Comparison of ENCODE assay signal across 10 mouse cellular contexts in genomic region chr9:73067086-73067485, GRCm38 (mm10). TPM values are rescaled to one million over a fixed set of nuclear protein-coding genes. Genes with fewer than 3 reads are reported as not detected.
DNase-seq lines count a peak whose midpoint lies in the region; ATAC-seq and TF ChIP-seq lines count a peak whose summit lies in the region.
"Had no signal": no experiment of that assay in that cellular context is flagged by ENCODE, and none has a peak within 500 bp of the region (broad histone marks: within the 10 kb centered on the region; RNA-seq: fewer than 3 reads in every experiment).

No protein-coding gene starts in this region.

- no peaks in the 10 kb centered on the region for H3K36me3 ChIP-seq in lung, embryonic 15.5 days
- H3K36me3 ChIP-seq in forebrain, postnatal 0 days (ENCODE audit: insufficient read depth) = no peaks in the 10 kb centered on the region
- H3K36me3 ChIP-seq in small intestine, adult 2 months (ENCODE audit: control insufficient read depth, insufficient read depth, low read length) = no peaks in the 10 kb centered on the region

- no peak overlapping the region for H3K9ac ChIP-seq in lung, embryonic 15.5 days
- H3K9ac ChIP-seq in forebrain, postnatal 0 days = no peak overlapping the region

- 27% methylated on average over 9 of the region's 10 CpGs for WGBS in lung, embryonic 15.5 days
- 35% methylated on average over 10 of the region's 10 CpGs for WGBS in lung, adult 2 months
- 43% methylated on average over 10 of the region's 10 CpGs for WGBS in forebrain, postnatal 0 days
- WGBS in small intestine, adult 2 months = 47% methylated on average over 10 of the region's 10 CpGs

- H3K27ac ChIP-seq in lung, embryonic 15.5 days = no peak overlapping the region
- H3K27ac ChIP-seq in forebrain, postnatal 0 days (ENCODE audit: low read depth, low read length) = no peak overlapping the region
- no peak overlapping the region for H3K27ac ChIP-seq in small intestine, adult 2 months (ENCODE audit: insufficient read depth, low read depth, low read length)

- peaks cover 19% of the 10 kb centered on the region for H3K4me1 ChIP-seq in lung, embryonic 15.5 days
- H3K4me1 ChIP-seq in lung, adult 2 months (ENCODE audit: control insufficient read depth, insufficient read depth, low read length) = peaks cover 19% of the 10 kb centered on the region
- no peaks in the 10 kb centered on the region for H3K4me1 ChIP-seq in forebrain, postnatal 0 days (ENCODE audit: insufficient read depth)
- peaks cover 12% of the 10 kb centered on the region for H3K4me1 ChIP-seq in small intestine, adult 2 months (ENCODE audit: control insufficient read depth, insufficient read depth, insufficient read length, low read length)

- H3K4me3 ChIP-seq in lung, embryonic 15.5 days = 0 out of 2 replicates have a peak overlapping the region, but pooled peaks have one; percentile 12
- no peak overlapping the region for H3K4me3 ChIP-seq in lung, adult 2 months (replicated peaks; ENCODE audit: extremely low read depth, low read depth, low read length)
- H3K4me3 ChIP-seq in forebrain, postnatal 0 days (ENCODE audit: low read depth, low read length) = no peak overlapping the region
- H3K4me3 ChIP-seq in small intestine, adult 2 months (ENCODE audit: low read depth, low read length) = peak overlapping the region; percentile 17; the same call in 1 of the 2 replicates

- H3K4me2 ChIP-seq in lung, embryonic 15.5 days = peak overlapping the region; percentile 35
- H3K4me2 ChIP-seq in forebrain, postnatal 0 days (ENCODE audit: low read depth) = no peak overlapping the region

- ATAC-seq in lung, embryonic 15.5 days (ENCODE audit: borderline replicate concordance, extremely low read depth, low FRiP score, low TSS enrichment) = peak; percentile 48; the same call in 1 of the 2 replicates
- ATAC-seq in forebrain, postnatal 0 days = peak; percentile 74
- ATAC-seq: activated CD4-positive, CD25-positive, alpha-beta regulatory T cell, adult 4 months had no signal

- no peaks in the 10 kb centered on the region for H3K9me3 ChIP-seq in lung, embryonic 15.5 days
- no peaks in the 10 kb centered on the region for H3K9me3 ChIP-seq in forebrain, postnatal 0 days (ENCODE audit: low read length)

- TF ChIP-seq CTCF in lung, adult 2 months (IDR thresholded peaks at IDR 0.05; ENCODE audit: insufficient read depth, low read length) = no peak
- TF ChIP-seq CTCF in forebrain, postnatal 0 days (IDR thresholded peaks at IDR 0.05; ENCODE audit: low read depth) = no peak
- TF ChIP-seq CTCF in small intestine, adult 2 months (IDR thresholded peaks at IDR 0.05; ENCODE audit: extremely low read depth, insufficient read length, insufficient replicate concordance, low read depth, low read length) = no peak

- no peaks in the 10 kb centered on the region for H3K27me3 ChIP-seq in lung, embryonic 15.5 days
- H3K27me3 ChIP-seq in forebrain, postnatal 0 days (ENCODE audit: insufficient read depth, low read length) = no peaks in the 10 kb centered on the region
- no peaks in the 10 kb centered on the region for H3K27me3 ChIP-seq in small intestine, adult 2 months (ENCODE audit: control insufficient read depth, insufficient read depth, low read length)

- no peak for DNase-seq in lung, adult 2 months
- DNase-seq in forebrain, postnatal 0 days = no peak
- DNase-seq in liver = peak; percentile 44
- DNase-seq in urinary bladder, adult 2 months (ENCODE audit: low spot score) = no peak
- no peak for DNase-seq in cerebellum, adult 11-12 months
- DNase-seq in spleen, adult 12 weeks (ENCODE audit: low spot score) = no peak

- TF ChIP-seq POLR2A in lung, adult 2 months (IDR thresholded peaks at IDR 0.05; ENCODE audit: borderline replicate concordance, extremely low read depth, low read depth, low read length) = no peak
- no peak for TF ChIP-seq POLR2A in small intestine, adult 2 months (IDR thresholded peaks at IDR 0.05; ENCODE audit: low read depth, low read length)

RNA-seq across cellular contexts. Expression of gene Rab27a, which starts 22.4 kb away (rescaled TPM):
- 8.8 and 10.1 TPM in 2 replicates for polyA plus RNA-seq in lung, embryonic 15.5 days (2015; fragmentation: Nextera tagmentation; extraction: Ambion mirVana)
- 16.7 and 29.8 TPM in 2 replicates for polyA plus RNA-seq in lung, adult 2 months (2012; rRNA removed)
- 3.9 and 5.6 TPM in 2 replicates for total RNA-seq in forebrain, postnatal 0 days (2014; rRNA removed)
- 1.1 and 2.3 TPM in 2 replicates for polyA plus RNA-seq in forebrain, postnatal 0 days (2015; fragmentation: Nextera tagmentation; extraction: Ambion mirVana)
- 6.5 and 6.9 TPM in 2 replicates for polyA plus RNA-seq in small intestine, adult 2 months (2012; rRNA removed)
- 7.4 and 17.7 TPM in 2 replicates for polyA plus RNA-seq in urinary bladder, adult 2 months (2012; rRNA removed)

RNA-seq across cellular contexts. Expression of gene Pigb, which starts 26.9 kb away (rescaled TPM):
- polyA plus RNA-seq in lung, embryonic 15.5 days (2015; fragmentation: Nextera tagmentation; extraction: Ambion mirVana) = 9.5 and 12.7 TPM in 2 replicates
- polyA plus RNA-seq in lung, adult 2 months (2012; rRNA removed) = 8.4 and 12.1 TPM in 2 replicates
- 8.2 and 10.3 TPM in 2 replicates for total RNA-seq in forebrain, postnatal 0 days (2014; rRNA removed)
- polyA plus RNA-seq in forebrain, postnatal 0 days (2015; fragmentation: Nextera tagmentation; extraction: Ambion mirVana) = 7.8 and 10.0 TPM in 2 replicates
- 3.7 and 5.0 TPM in 2 replicates for polyA plus RNA-seq in small intestine, adult 2 months (2012; rRNA removed)
- polyA plus RNA-seq in urinary bladder, adult 2 months (2012; rRNA removed) = 14.2 and 15.7 TPM in 2 replicates

RNA-seq across cellular contexts. Expression of gene Khdc3, which starts 34.5 kb away (rescaled TPM):
- polyA plus RNA-seq in lung, embryonic 15.5 days (2015; fragmentation: Nextera tagmentation; extraction: Ambion mirVana) = 0.09 TPM in 1 of 2 replicates, not detected in the other
- 0.25 and 0.31 TPM in 2 replicates for polyA plus RNA-seq in lung, adult 2 months (2012; rRNA removed)
- total RNA-seq in forebrain, postnatal 0 days (2014; rRNA removed) = 1.1 TPM in 1 of 2 replicates, not detected in the other
- 0.08 TPM in 1 of 2 replicates, not detected in the other for polyA plus RNA-seq in forebrain, postnatal 0 days (2015; fragmentation: Nextera tagmentation; extraction: Ambion mirVana)
- polyA plus RNA-seq in small intestine, adult 2 months (2012; rRNA removed) = 0.18 and 0.88 TPM in 2 replicates
- polyA plus RNA-seq in urinary bladder, adult 2 months (2012; rRNA removed) = 0.09 and 0.15 TPM in 2 replicates

RNA-seq across cellular contexts. Expression of gene Gm20509, which starts 35.2 kb away (rescaled TPM):
- not detected in 2 replicates for polyA plus RNA-seq in lung, embryonic 15.5 days (2015; fragmentation: Nextera tagmentation; extraction: Ambion mirVana)
- polyA plus RNA-seq in lung, adult 2 months (2012; rRNA removed) = not detected in 2 replicates
- not detected in 2 replicates for total RNA-seq in forebrain, postnatal 0 days (2014; rRNA removed)
- not detected in 2 replicates for polyA plus RNA-seq in forebrain, postnatal 0 days (2015; fragmentation: Nextera tagmentation; extraction: Ambion mirVana)
- polyA plus RNA-seq in small intestine, adult 2 months (2012; rRNA removed) = not detected in 2 replicates
- not detected in 2 replicates for polyA plus RNA-seq in urinary bladder, adult 2 months (2012; rRNA removed)
- polyA plus RNA-seq: activated CD4-positive, CD25-positive, alpha-beta regulatory T cell, adult 4 months; frontal cortex, adult 2 months had no signal

RNA-seq across cellular contexts. Expression of gene Rsl24d1, which starts 46.1 kb away (rescaled TPM):
- polyA plus RNA-seq in lung, embryonic 15.5 days (2015; fragmentation: Nextera tagmentation; extraction: Ambion mirVana) = 98.4 and 108 TPM in 2 replicates
- 9.3 and 18.8 TPM in 2 replicates for polyA plus RNA-seq in lung, adult 2 months (2012; rRNA removed)
- 88.2 and 99.1 TPM in 2 replicates for total RNA-seq in forebrain, postnatal 0 days (2014; rRNA removed)
- 115 and 119 TPM in 2 replicates for polyA plus RNA-seq in forebrain, postnatal 0 days (2015; fragmentation: Nextera tagmentation; extraction: Ambion mirVana)
- 1.9 and 3.6 TPM in 2 replicates for polyA plus RNA-seq in small intestine, adult 2 months (2012; rRNA removed)
- polyA plus RNA-seq in urinary bladder, adult 2 months (2012; rRNA removed) = 55.3 and 56.0 TPM in 2 replicates

Comparison
In these comparisons a context has a peak if more than half of its experiments do, and no peak if none do; other contexts are left out.
1. H3K4me3 ChIP-seq: peak in lung, embryonic 15.5 days (single experiment) and small intestine, adult 2 months (single experiment); none in lung, adult 2 months (single experiment) and forebrain, postnatal 0 days (single experiment).